Mouse (Mus musculus): Measurements from ENCODE around the gene Gm42906. TPM values are rescaled to one million over a fixed set of nuclear protein-coding genes. Genes with fewer than 3 reads are reported as not detected.

Gene Gm42906
- polyA plus RNA-seq, 1 experiment from 2014 or later, result not detected

DNA sequence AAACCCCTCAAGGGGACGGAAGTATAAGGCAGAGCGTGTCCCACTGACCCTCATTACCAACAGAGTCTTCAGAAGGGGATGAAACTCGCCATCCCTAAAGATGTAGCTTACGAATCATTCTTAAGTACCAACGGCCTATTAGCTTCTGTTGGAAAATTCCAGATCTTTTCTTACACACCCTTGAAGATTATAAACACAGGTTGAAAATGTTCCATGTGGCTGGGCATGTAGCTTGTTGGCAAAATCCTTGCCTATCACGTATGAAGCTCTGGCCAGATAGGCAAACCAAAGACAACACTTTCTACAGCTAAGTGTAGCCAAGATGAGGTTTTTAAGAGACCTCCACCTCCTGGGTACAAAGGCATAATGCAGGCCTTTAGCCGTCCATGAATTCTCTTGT lies 319.0 kb downstream of the Gm42906 start:
- H3K9ac ChIP-seq (ENCODE audit: low read depth, low read length), result no peak overlapping the region
- no peak for ATAC-seq
- TF ChIP-seq CTCF (IDR thresholded peaks at IDR 0.05; ENCODE audit: low read depth), result no peak
- H3K4me2 ChIP-seq (replicated peaks; ENCODE audit: low read depth), result no peak overlapping the region
- no peak overlapping the region for H3K4me3 ChIP-seq (ENCODE audit: low read depth, low read length)
- no peaks in the 10 kb centered on the region for H3K9me3 ChIP-seq (ENCODE audit: control insufficient read depth)
- WGBS, result 74% methylated on average over 7 of the region's 7 CpGs
- no peaks in the 10 kb centered on the region for H3K27me3 ChIP-seq (replicated peaks; ENCODE audit: control insufficient read depth, insufficient read depth, low read length)
- H3K27ac ChIP-seq (ENCODE audit: low read depth, low read length), result peak overlapping the region; percentile 54; the same call in 1 of the 2 replicates
- H3K36me3 ChIP-seq (ENCODE audit: control insufficient read depth, insufficient read depth), result no peaks in the 10 kb centered on the region
- peaks cover under 1% of the 10 kb centered on the region; the same call in 1 of the 2 replicates for H3K4me1 ChIP-seq (replicated peaks; ENCODE audit: control insufficient read depth, insufficient read depth, low read length)

DNA sequence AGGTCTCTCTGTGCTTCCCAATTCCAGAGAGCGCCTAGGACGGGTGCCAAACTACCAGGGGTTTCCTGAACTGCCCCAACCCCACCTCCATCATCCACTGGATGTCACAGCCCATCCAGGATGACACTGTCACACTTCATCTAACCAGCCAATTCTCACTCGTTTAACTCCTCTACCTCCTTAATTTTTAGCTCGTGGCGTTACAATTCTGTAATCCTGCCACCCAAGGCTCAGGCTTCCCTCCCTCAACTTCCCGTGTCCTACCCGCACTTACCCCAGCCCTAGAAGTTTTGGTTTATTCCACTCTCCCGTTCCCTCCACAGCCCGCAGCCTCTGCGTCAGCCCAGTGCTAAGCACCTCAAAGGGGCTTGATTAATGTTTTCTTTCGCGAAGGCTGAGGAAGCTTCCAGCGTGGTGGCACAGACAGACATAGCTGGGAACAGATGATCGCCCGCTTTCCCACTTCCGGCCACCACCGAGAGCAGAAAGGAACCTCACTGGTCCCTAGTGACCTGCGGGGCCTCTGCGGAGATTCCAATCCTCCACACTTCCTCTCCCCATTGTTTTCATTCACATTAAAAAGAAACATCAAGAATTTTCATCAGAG lies 319.6 kb downstream of the Gm42906 start:
- Histone ChIP-seq H3K27me3 (replicated peaks; ENCODE audit: control insufficient read depth, insufficient read depth, low read length) (no peaks in the 10 kb centered on the region), H3K36me3 (ENCODE audit: control insufficient read depth, insufficient read depth) (no peaks in the 10 kb centered on the region), H3K4me1 (replicated peaks; ENCODE audit: control insufficient read depth, insufficient read depth, low read length) (no peaks in the 10 kb centered on the region; the same call in 1 of the 2 replicates), H3K9me3 (ENCODE audit: control insufficient read depth) (no peaks in the 10 kb centered on the region), H3K9ac (ENCODE audit: low read depth, low read length) (no peak overlapping the region), H3K4me3 (ENCODE audit: low read depth, low read length) (no peak overlapping the region), H3K27ac (ENCODE audit: low read depth, low read length) (peak overlapping the region; percentile 54; the same call in 1 of the 2 replicates), H3K4me2 (replicated peaks; ENCODE audit: low read depth) (peak overlapping the region; percentile 43)
- no peak for TF ChIP-seq CTCF (IDR thresholded peaks at IDR 0.05; ENCODE audit: low read depth)
- WGBS, result 59% methylated on average over 19 of the region's 19 CpGs
- ATAC-seq, result no peak

DNA sequence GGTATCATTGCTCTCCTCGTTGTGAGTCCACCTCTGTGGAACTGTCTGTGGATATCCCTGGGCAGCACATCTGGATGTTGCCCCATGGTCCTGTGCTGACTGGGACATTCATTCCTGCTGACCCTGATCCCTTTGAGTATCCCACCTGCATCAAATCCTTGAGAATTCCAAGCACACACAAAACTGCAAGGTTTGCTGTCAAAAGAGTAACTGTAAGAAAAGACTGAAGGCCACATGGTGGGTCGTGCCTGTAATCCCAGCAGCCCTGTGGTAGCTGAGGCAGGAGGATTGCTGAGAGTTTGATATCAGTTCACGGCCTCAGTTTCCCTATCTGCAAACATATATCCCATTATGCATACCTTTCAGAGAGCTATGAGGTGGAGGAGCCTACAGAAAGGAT lies 321.1 kb downstream of the Gm42906 start:
- Histone ChIP-seq H3K27ac (ENCODE audit: low read depth, low read length) (no peak overlapping the region), H3K4me3 (ENCODE audit: low read depth, low read length) (no peak overlapping the region), H3K9ac (ENCODE audit: low read depth, low read length) (no peak overlapping the region), H3K4me2 (replicated peaks; ENCODE audit: low read depth) (no peak overlapping the region), H3K4me1 (replicated peaks; ENCODE audit: control insufficient read depth, insufficient read depth, low read length) (no peaks in the 10 kb centered on the region), H3K36me3 (ENCODE audit: control insufficient read depth, insufficient read depth) (no peaks in the 10 kb centered on the region), H3K9me3 (ENCODE audit: control insufficient read depth) (no peaks in the 10 kb centered on the region), H3K27me3 (replicated peaks; ENCODE audit: control insufficient read depth, insufficient read depth, low read length) (no peaks in the 10 kb centered on the region)
- 96% methylated on average over 3 of the region's 3 CpGs for WGBS
- ATAC-seq, result no peak
- TF ChIP-seq CTCF (IDR thresholded peaks at IDR 0.05; ENCODE audit: low read depth), result no peak

DNA sequence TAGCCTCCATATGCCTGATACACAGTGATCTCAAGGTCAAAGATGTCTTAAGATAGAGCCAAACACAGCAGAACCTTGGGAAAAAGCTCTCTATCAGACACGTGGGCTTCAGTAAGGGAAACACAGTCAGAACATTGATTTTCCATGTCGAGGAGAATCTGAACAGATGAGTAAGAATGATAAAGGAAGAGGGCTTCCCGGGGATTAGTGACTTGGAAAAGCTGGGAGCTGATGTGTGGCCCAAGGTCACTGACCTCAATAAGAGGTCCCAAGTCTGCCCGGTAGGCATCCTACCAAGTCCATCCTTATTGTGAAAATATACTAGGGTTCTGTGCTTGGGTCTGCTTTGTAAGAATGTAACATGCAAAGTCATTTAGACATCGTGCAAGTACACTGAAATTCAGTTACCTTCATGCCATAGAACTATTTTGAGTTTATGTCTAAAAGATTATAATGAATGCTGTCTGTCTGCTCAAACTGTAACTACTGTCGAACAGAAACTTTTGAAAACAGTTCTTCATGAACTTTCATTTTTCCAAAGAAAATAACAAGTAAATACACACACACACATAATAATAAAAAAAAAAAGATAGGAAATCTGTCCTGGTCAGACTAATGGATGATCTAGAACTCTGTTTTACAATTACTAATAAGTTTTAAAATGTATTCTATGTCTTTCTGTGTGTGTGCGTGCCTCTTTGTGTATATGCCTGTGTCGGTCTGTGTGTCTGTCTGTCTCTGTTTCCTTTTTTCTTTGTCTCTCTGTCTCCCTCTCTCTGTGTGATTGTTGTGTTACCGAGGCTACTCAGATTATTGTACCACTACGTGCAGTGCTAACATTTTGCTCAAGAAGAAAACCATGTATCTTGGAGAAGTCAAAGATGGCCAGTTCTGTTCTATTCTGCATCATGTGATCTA lies 322.6 kb downstream of the Gm42906 start:
- 64% methylated on average over 10 of the region's 10 CpGs for WGBS
- Histone ChIP-seq H3K9me3 (ENCODE audit: control insufficient read depth) (no peaks in the 10 kb centered on the region), H3K9ac (ENCODE audit: low read depth, low read length) (no peak overlapping the region), H3K4me2 (replicated peaks; ENCODE audit: low read depth) (no peak overlapping the region), H3K4me1 (replicated peaks; ENCODE audit: control insufficient read depth, insufficient read depth, low read length) (no peaks in the 10 kb centered on the region), H3K4me3 (ENCODE audit: low read depth, low read length) (no peak overlapping the region), H3K27ac (ENCODE audit: low read depth, low read length) (0 out of 2 replicates have a peak overlapping the region, but pooled peaks have one; percentile 16), H3K36me3 (ENCODE audit: control insufficient read depth, insufficient read depth) (no peaks in the 10 kb centered on the region), H3K27me3 (replicated peaks; ENCODE audit: control insufficient read depth, insufficient read depth, low read length) (no peaks in the 10 kb centered on the region)
- no peak for TF ChIP-seq CTCF (IDR thresholded peaks at IDR 0.05; ENCODE audit: low read depth)
- ATAC-seq, result no peak

DNA sequence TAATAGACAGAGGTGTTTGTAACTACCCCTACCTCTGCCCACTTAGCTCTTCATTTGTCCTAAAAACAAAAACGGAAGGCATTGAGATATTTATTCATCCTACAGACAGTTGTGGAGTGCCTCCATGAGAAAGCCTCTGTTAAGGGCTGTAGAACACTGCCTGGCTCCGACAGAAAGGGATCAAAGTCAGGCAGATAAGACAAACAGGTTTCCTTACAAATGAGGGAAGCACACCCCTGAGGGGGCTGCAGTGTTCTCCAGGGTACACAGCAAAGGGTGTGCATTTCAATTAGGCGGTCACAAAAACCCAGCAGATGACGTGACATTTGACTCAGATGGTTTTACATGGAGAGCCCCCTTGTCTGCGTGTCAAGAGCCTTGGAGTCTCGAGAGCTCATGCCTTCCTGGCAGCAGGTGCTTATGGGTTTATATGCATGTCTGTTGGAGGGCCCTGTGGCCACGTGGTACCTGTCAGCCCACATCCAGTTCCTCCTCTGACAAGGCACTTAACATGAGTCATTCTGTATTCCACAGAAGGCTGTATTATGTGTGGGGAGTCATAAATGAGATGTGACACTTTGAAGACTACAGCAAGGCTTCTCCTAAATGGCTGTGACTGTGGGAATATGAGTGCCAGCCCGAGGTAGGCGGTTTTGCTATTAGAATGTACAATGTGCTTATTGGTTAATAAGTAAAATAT lies 323.5 kb downstream of the Gm42906 start:
- no peak overlapping the region for H3K4me3 ChIP-seq (ENCODE audit: low read depth, low read length)
- H3K27me3 ChIP-seq (replicated peaks; ENCODE audit: control insufficient read depth, insufficient read depth, low read length), result no peaks in the 10 kb centered on the region
- WGBS, result 43% methylated on average over 9 of the region's 9 CpGs
- no peaks in the 10 kb centered on the region for H3K9me3 ChIP-seq (ENCODE audit: control insufficient read depth)
- H3K4me2 ChIP-seq (replicated peaks; ENCODE audit: low read depth), result no peak overlapping the region
- peak overlapping the region; percentile 16 for H3K27ac ChIP-seq (ENCODE audit: low read depth, low read length)
- peak; percentile 97 for ATAC-seq
- H3K9ac ChIP-seq (ENCODE audit: low read depth, low read length), result no peak overlapping the region
- no peaks in the 10 kb centered on the region for H3K4me1 ChIP-seq (replicated peaks; ENCODE audit: control insufficient read depth, insufficient read depth, low read length)
- H3K36me3 ChIP-seq (ENCODE audit: control insufficient read depth, insufficient read depth), result no peaks in the 10 kb centered on the region
- TF ChIP-seq CTCF (IDR thresholded peaks at IDR 0.05; ENCODE audit: low read depth), result no peak

DNA sequence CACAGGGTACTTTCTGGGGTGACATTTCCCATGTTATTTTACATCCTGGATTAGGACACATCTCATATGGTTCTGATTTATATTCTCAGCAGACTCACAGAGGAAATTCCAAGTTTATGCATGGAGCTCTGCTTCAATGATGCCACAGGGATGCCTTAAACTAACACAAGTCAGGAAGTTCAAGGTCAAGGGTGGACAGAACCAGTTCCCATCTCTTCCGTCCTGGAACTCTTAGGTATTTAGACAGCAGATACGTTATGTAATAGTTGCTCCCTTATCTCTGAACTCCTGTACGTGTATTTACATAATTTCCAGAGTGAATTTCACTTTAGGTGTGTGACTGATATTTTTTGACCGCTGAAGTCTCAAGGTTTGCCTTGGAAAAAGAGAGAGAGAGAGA lies 324.7 kb downstream of the Gm42906 start:
- no peak for TF ChIP-seq CTCF (IDR thresholded peaks at IDR 0.05; ENCODE audit: low read depth)
- no peak overlapping the region for H3K27ac ChIP-seq (ENCODE audit: low read depth, low read length)
- 26% methylated on average over 4 of the region's 4 CpGs for WGBS
- H3K36me3 ChIP-seq (ENCODE audit: control insufficient read depth, insufficient read depth), result no peaks in the 10 kb centered on the region
- no peaks in the 10 kb centered on the region for H3K9me3 ChIP-seq (ENCODE audit: control insufficient read depth)
- ATAC-seq, result no peak
- no peak overlapping the region for H3K9ac ChIP-seq (ENCODE audit: low read depth, low read length)
- no peaks in the 10 kb centered on the region for H3K4me1 ChIP-seq (replicated peaks; ENCODE audit: control insufficient read depth, insufficient read depth, low read length)
- no peak overlapping the region for H3K4me2 ChIP-seq (replicated peaks; ENCODE audit: low read depth)
- no peaks in the 10 kb centered on the region for H3K27me3 ChIP-seq (replicated peaks; ENCODE audit: control insufficient read depth, insufficient read depth, low read length)
- H3K4me3 ChIP-seq (ENCODE audit: low read depth, low read length), result no peak overlapping the region
